In the genomic region with DNA sequence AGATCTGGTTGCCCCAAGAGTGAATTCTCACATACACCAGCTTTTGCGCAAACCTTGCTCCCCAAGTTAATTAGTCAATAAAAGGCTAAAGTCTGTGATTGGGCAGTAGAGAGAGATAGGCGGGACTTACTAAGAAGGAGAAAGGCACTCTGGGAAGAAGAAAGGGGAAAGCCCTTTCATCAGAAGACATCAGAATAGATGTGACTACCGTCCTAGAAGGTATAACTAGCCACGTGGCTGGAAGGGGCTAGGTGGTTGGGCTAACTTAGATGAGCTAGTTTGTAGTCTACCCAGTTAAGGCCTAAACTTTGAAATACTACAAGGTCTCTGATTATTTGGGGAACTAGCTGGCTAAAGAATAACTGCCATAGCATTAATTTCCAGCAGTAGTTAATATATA, we compare ENCODE assay signal across 1 mouse cellular context.
TF ChIP-seq lines count a peak whose summit lies in the region.

No protein-coding gene starts in this region.

TF ChIP-seq in CH12.LX, 34 proteins besides CTCF, POLR2A, EP300 and RAD21 (continued from another document):
- TF ChIP-seq GABPA (IDR thresholded peaks at IDR 0.05; ENCODE audit: insufficient replicate concordance, low read depth, low read length), result no peak
- TF ChIP-seq SIN3A (IDR thresholded peaks at IDR 0.05; ENCODE audit: low read length), result no peak
- TF ChIP-seq JUN (IDR thresholded peaks at IDR 0.05; ENCODE audit: insufficient read depth, low read depth, low read length), result no peak
- TF ChIP-seq ZKSCAN1 (IDR thresholded peaks at IDR 0.05; ENCODE audit: borderline replicate concordance, low read depth, low read length), result no peak
- TF ChIP-seq MAZ (IDR thresholded peaks at IDR 0.05; ENCODE audit: low read depth, low read length), result no peak
- TF ChIP-seq NRF1 (IDR thresholded peaks at IDR 0.05; ENCODE audit: low read depth, low read length), result no peak
- TF ChIP-seq MXI1 (IDR thresholded peaks at IDR 0.05; ENCODE audit: low read depth, low read length), result no peak
- TF ChIP-seq CHD2 (IDR thresholded peaks at IDR 0.05; ENCODE audit: low read length), result no peak
- TF ChIP-seq TCF12 (IDR thresholded peaks at IDR 0.05; ENCODE audit: low read depth, low read length), result no peak
- no peak for TF ChIP-seq CHD1 (IDR thresholded peaks at IDR 0.05; ENCODE audit: low read depth, low read length)
